Mouse (Mus musculus): ENCODE results near the gene Gstm6.

GRCm38 (mm10) chr3:107953328-107953755, 9.8 kb upstream of the Gstm6 start:
- TF ChIP-seq CTCF (IDR thresholded peaks at IDR 0.05; ENCODE audit: control insufficient read depth, insufficient read depth, insufficient replicate concordance, low read depth, low read length) (peak; percentile 79; the same call in 1 of the 2 replicates), POLR2A (IDR thresholded peaks at IDR 0.05; ENCODE audit: control insufficient read depth, low read depth, low read length) (no peak)
